Mouse (Mus musculus): ENCODE results near the gene Tprg.

Tprg gene

GRCm38 (mm10) chr16:25286517-25286916 lies at the start of gene Tprg:
Gene Tprg, plus strand, starts transcription at chr16:25286817.
- in situ Hi-C loops (cut with MboI, MseI) = no loop called here

- in situ Hi-C loops (cut with MboI, MseI) = no loop called here
Observed at GRCm38 (mm10) chr16:25238274-25239050, 48.2 kb upstream of the Tprg start.

DNA sequence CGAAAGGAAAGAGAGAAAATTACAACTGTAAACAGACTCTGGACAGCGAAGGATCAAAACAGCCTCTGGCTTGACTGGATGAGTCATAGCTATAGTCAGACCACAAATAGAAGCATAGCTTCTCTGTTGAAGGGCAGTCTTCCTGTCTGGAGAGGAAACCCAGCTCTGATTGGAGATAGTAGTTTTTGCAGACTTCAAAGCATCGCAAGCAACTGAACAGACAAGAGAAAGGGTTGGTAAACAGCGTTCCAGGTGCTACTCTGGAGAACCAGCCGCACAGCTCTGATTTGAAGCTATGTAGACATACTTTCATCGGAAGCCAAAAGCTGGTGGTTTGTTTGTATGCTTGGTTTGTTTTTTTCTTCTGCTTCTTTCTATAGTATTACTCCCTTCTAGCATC lies 37.7 kb upstream of the Tprg start:
- in situ Hi-C loops (cut with MboI, MseI) = no loop called here

DNA sequence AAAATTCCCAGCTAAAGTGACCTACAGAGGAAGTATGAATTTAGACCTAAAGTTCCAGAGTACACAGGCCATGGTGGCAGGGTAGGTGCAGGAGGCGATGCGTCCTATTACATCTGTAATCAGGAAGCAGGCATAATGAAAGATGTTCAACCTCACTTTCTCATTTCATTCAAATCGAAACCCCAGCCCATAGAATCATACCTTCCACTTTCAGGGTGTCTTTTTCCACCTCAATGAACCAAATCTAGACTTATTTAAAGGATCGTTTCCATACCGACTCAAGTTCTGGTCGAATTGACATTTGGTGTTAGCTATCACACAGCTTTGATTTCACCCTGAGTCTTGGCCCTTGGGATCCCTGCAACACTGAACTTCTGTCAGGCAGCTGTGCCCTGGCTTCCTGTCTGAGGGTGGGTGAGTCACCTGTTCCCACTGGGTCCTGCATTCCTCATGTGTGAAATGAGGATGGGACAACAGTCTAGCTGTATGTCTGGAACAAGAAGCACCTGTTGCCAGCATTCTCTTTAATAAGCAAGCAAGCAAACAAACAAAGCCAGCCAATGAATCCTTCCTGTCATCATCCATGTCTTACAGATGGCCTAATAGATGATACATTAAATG lies 36.4 kb upstream of the Tprg start:
- in situ Hi-C loops (cut with MboI, MseI) = no loop called here

- in situ Hi-C loops (cut with MboI, MseI) = no loop called here
Observed at GRCm38 (mm10) chr16:25251080-25251479, 35.5 kb upstream of the Tprg start.

DNA sequence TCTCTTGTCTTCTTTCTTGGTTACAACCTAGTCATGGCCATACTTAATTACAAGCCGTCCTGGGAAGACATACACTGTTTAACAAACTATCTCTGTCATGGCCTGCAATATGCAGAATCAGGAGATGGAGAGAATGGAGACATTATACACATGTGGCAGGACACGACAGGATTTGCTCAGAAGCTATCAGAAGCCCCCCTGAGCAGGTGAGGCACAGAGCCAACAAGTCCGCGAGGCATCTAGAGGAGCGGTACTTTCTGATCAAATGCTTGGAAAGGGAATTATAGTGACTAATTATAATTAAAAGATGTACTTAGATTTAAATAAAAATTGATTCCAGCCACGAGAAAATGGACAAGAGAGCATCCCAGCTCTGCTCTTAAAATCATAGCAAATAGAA lies 32.0 kb upstream of the Tprg start:
- in situ Hi-C loops (cut with MboI, MseI) = loop anchor here (5.0 kb wide), 1 partner anchor 1292 kb away; no protein-coding TSS in a partner anchor

- in situ Hi-C loops (cut with MboI, MseI) = loop anchor here (5.0 kb wide), 1 partner anchor 1293 kb away; no protein-coding TSS in a partner anchor
Observed at GRCm38 (mm10) chr16:25255186-25255585, 31.4 kb upstream of the Tprg start.

DNA sequence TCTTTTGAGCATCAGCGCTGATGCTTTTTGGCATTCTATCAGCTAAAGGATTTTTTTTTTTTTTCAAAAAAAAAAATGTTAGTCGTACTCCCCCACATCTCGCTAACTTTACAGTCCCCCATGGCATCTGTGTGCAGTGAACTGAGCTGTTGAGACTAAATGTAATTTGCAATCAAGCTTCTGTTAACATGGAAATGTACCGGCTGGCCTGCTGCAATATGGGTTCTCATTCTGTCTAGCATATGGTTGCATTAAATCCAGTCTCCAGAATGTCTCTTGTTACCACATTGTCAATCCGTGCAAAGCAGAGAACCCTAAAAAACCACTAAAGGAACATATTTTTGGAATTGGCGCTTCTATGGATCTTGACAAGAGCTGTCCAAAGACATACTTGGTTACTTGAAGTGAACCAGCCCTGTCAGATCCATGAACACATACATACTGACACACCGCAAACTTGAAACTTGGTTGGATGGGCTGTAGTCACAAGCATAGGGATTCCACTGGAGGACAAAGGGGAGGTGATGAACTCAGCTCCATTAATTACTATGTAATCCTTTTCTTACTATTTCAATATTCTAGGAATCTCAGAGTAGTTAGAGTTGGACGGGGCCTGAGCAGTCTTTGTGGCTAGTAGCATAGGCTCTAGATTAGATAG lies 30.9 kb upstream of the Tprg start:
- in situ Hi-C loops (cut with MboI, MseI) = loop anchor here (5.0 kb wide), 1 partner anchor 1293 kb away; no protein-coding TSS in a partner anchor

- in situ Hi-C loops (cut with MboI, MseI) = no loop called here
Observed at GRCm38 (mm10) chr16:25262306-25262705, 24.3 kb upstream of the Tprg start.

- in situ Hi-C loops (cut with MboI, MseI) = no loop called here
Observed at GRCm38 (mm10) chr16:25262965-25263364, 23.7 kb upstream of the Tprg start.

GRCm38 (mm10) chr16:25263520-25264149 lies 23.0 kb upstream of the Tprg start:
- in situ Hi-C loops (cut with MboI, MseI) = no loop called here

DNA sequence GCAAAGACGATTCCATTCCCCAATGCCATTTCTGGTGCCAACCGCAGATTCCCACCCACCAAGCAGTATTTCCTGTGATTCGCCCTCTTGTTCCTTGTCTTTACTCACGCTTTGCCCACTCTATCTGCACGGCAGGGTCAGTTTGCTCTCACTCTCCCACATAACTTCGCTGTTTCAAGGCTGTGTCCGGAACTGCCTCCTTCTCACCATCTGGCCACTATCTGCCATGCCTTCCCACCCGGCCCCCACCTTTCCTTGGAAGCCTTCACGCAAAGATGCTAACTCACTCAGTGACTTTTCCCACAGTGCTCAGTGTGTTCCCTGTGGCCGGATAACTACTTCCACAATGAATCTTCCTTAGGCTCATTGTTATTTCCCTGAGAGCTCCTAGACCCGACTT lies 21.4 kb upstream of the Tprg start:
- in situ Hi-C loops (cut with MboI, MseI) = no loop called here

DNA sequence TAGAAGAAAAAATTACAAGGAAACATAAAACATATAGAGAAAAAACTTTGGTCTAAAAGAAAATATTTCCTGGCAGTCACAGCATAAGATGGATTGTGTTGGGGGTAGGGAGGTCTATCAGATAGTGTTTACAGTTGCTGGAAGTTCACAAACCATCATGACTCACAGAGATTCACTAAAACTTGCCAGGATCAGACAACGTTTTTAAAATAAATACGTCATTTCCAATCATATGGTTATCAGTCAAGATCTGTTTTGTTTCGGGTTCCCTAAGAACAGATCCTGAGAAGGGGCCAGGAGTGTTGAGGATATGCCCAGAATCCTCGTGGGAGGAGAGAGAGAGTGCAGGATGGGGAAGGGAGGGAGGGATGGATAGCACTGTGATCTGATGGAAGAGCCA lies 18.3 kb upstream of the Tprg start:
- in situ Hi-C loops (cut with MboI, MseI) = no loop called here

GRCm38 (mm10) chr16:25282563-25282962 lies 4.1 kb upstream of the Tprg start:
- in situ Hi-C loops (cut with MboI, MseI) = no loop called here

GRCm38 (mm10) chr16:25293753-25294152 lies 7.1 kb downstream of the Tprg start:
- in situ Hi-C loops (cut with MboI, MseI) = no loop called here

- in situ Hi-C loops (cut with MboI, MseI) = no loop called here
Observed at GRCm38 (mm10) chr16:25295546-25295945, 8.9 kb downstream of the Tprg start.

DNA sequence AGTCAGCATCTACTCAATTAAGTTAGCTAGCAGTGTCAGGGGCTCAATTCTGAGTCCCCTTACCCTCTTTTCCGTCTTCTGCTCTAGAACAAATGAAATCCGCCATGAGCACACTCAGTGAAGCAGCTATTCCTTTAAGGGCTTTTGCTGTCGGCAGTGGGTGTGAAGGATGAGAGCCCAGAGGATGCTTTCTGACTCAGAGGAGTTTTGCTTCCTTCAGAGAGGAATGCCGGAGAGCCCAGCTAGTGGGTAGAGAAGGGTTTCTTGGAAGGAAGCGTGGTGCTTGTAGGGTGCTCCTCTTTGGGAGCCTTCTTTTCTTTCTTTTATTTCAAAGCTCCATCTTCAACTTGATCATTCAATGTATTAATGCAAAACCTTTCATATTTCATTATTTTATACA lies 10.1 kb downstream of the Tprg start:
- in situ Hi-C loops (cut with MboI, MseI) = no loop called here

DNA sequence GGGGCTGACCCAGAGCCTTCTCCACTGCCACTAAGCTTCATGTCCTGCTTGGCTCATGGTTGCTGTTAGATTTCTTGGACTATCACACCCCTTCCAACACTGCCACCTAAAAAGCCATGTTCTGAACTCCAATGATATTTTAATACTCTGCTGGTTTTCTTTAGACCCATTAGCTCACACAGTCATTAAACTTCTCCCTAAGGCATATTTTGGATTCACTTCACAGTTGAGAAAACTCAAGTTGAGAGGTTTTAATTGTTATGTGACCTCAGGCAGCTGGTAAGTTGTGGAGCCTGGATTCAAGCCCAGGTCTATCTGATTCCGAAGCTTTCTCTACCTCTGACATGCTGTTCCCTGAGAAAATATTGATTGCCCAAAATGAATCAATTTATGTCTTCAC lies 11.6 kb downstream of the Tprg start:
- in situ Hi-C loops (cut with MboI, MseI) = no loop called here

GRCm38 (mm10) chr16:25302616-25303015 lies 16.0 kb downstream of the Tprg start:
- in situ Hi-C loops (cut with MboI, MseI) = no loop called here

GRCm38 (mm10) chr16:25314006-25314405 lies 27.4 kb downstream of the Tprg start:
- in situ Hi-C loops (cut with MboI, MseI) = no loop called here

DNA sequence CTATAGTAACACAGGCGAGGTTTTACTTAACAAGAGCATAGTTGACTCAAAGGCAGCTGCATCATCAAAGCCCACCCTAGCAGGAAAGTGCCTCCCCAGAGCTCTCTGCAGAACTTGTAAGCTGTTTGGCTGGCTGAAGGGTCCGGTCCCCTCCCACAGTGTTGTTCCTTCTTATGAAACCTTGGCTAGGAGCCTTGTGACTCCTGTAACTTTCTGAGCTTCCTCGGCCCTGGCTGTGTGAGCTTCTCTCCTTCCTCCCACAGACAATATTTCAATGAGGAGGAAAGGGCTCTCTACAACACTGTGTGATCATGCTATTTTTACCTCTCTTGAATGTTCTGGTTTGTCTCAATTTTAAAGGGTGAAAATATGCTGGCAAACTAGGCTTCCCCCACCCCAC lies 28.5 kb downstream of the Tprg start:
- in situ Hi-C loops (cut with MboI, MseI) = no loop called here

GRCm38 (mm10) chr16:25325631-25326238 lies 39.1 kb downstream of the Tprg start:
- in situ Hi-C loops (cut with MboI, MseI) = no loop called here

All from T-helper 2 cell (primary cell).